Mouse (Mus musculus): ENCODE results near the gene Gapvd1. TPM values are rescaled to one million over a fixed set of nuclear protein-coding genes. Genes with fewer than 3 reads are reported as not detected.
A peak's percentile ranks its signal among the peaks of the same experiment; 100 is the strongest.

Gapvd1 gene
- polyA plus RNA-seq, 1 experiment from 2014 or later: 84.6 TPM

GRCm38 (mm10) chr2:34645851-34646540 lies 109.0 kb downstream of the Gapvd1 start:
- Histone ChIP-seq H3K27ac (peak overlapping the region; percentile 63), H3K4me1 (peaks cover 10% of the 10 kb centered on the region; the same call in 1 of the 2 replicates), H3K9ac (peak overlapping the region; percentile 17; the same call in 1 of the 2 replicates), H3K4me2 (peak overlapping the region; percentile 72), H3K27me3 (no peaks in the 10 kb centered on the region), H3K4me3 (peak overlapping the region; percentile 42), H3K9me3 (no peaks in the 10 kb centered on the region), H3K36me3 (no peaks in the 10 kb centered on the region)
- ATAC-seq (ENCODE audit: insufficient number of reproducible peaks, low FRiP score, low TSS enrichment, low read depth): peak; percentile 82
- 9% methylated on average over 21 of the region's 21 CpGs for WGBS

GRCm38 (mm10) chr2:34644571-34645526 lies 110.2 kb downstream of the Gapvd1 start:
- Histone ChIP-seq H3K27ac (no peak overlapping the region), H3K36me3 (no peaks in the 10 kb centered on the region), H3K27me3 (0 out of 2 replicates have a peak, but pooled peaks cover 2% of the 10 kb centered on the region), H3K4me1 (peaks cover 10% of the 10 kb centered on the region; the same call in 1 of the 2 replicates), H3K4me3 (no peak overlapping the region), H3K4me2 (no peak overlapping the region), H3K9ac (no peak overlapping the region), H3K9me3 (no peaks in the 10 kb centered on the region)
- WGBS: 41% methylated on average over 22 of the region's 22 CpGs
- no peak for ATAC-seq (ENCODE audit: insufficient number of reproducible peaks, low FRiP score, low TSS enrichment, low read depth)

GRCm38 (mm10) chr2:34642351-34642750 lies 112.7 kb downstream of the Gapvd1 start:
- H3K36me3 ChIP-seq: no peaks in the 10 kb centered on the region
- 48% methylated on average over 2 of the region's 2 CpGs for WGBS
- ATAC-seq (ENCODE audit: insufficient number of reproducible peaks, low FRiP score, low TSS enrichment, low read depth): no peak
- H3K4me2 ChIP-seq: no peak overlapping the region
- H3K4me3 ChIP-seq: no peak overlapping the region
- no peak overlapping the region for H3K27ac ChIP-seq
- H3K9ac ChIP-seq: no peak overlapping the region
- H3K9me3 ChIP-seq: no peaks in the 10 kb centered on the region
- H3K27me3 ChIP-seq: peaks cover 9% of the 10 kb centered on the region
- peaks cover 16% of the 10 kb centered on the region for H3K4me1 ChIP-seq

GRCm38 (mm10) chr2:34639725-34640124 lies 115.3 kb downstream of the Gapvd1 start:
- H3K27me3 ChIP-seq: peaks cover 10% of the 10 kb centered on the region
- no peaks in the 10 kb centered on the region for H3K36me3 ChIP-seq
- ATAC-seq (ENCODE audit: insufficient number of reproducible peaks, low FRiP score, low TSS enrichment, low read depth): 0 out of 2 replicates have a peak, but pooled peaks have one; percentile 37
- peaks cover 6% of the 10 kb centered on the region for H3K4me1 ChIP-seq
- H3K4me2 ChIP-seq: no peak overlapping the region; the same call in 1 of the 2 replicates
- no peak overlapping the region for H3K4me3 ChIP-seq
- WGBS: 53% methylated on average over 5 of the region's 5 CpGs
- no peak overlapping the region for H3K9ac ChIP-seq
- H3K27ac ChIP-seq: no peak overlapping the region
- no peaks in the 10 kb centered on the region for H3K9me3 ChIP-seq

GRCm38 (mm10) chr2:34638955-34639650 lies 115.9 kb downstream of the Gapvd1 start:
- WGBS: 19% methylated on average over 37 of the region's 37 CpGs
- H3K9me3 ChIP-seq: no peaks in the 10 kb centered on the region
- peak overlapping the region; percentile 85 for H3K4me2 ChIP-seq
- ATAC-seq (ENCODE audit: insufficient number of reproducible peaks, low FRiP score, low TSS enrichment, low read depth): peak; percentile 46; the same call in 1 of the 2 replicates
- peak overlapping the region; percentile 39 for H3K4me3 ChIP-seq
- no peaks in the 10 kb centered on the region for H3K36me3 ChIP-seq
- H3K27me3 ChIP-seq: peaks cover 10% of the 10 kb centered on the region
- no peak overlapping the region for H3K27ac ChIP-seq
- peaks cover 6% of the 10 kb centered on the region for H3K4me1 ChIP-seq
- peak overlapping the region; percentile 37; the same call in 1 of the 2 replicates for H3K9ac ChIP-seq

- Histone ChIP-seq H3K27me3 (peaks cover 10% of the 10 kb centered on the region), H3K9me3 (no peaks in the 10 kb centered on the region), H3K4me2 (no peak overlapping the region), H3K36me3 (no peaks in the 10 kb centered on the region), H3K4me3 (no peak overlapping the region), H3K4me1 (peaks cover 9% of the 10 kb centered on the region), H3K27ac (no peak overlapping the region), H3K9ac (no peak overlapping the region)
- no peak for ATAC-seq (ENCODE audit: insufficient number of reproducible peaks, low FRiP score, low TSS enrichment, low read depth)
- WGBS: 75% methylated on average over 13 of the region's 14 CpGs
Measured at GRCm38 (mm10) chr2:34635249-34636165, 119.5 kb downstream of the Gapvd1 start.

GRCm38 (mm10) chr2:34632051-34632450 lies 123.0 kb downstream of the Gapvd1 start:
- Histone ChIP-seq H3K4me1 (peaks cover 23% of the 10 kb centered on the region), H3K4me3 (no peak overlapping the region), H3K4me2 (no peak overlapping the region), H3K27ac (no peak overlapping the region), H3K9ac (no peak overlapping the region), H3K36me3 (no peaks in the 10 kb centered on the region), H3K27me3 (no peaks in the 10 kb centered on the region), H3K9me3 (no peaks in the 10 kb centered on the region)
- no peak for ATAC-seq (ENCODE audit: insufficient number of reproducible peaks, low FRiP score, low TSS enrichment, low read depth)
- WGBS: 71% methylated on average over 12 of the region's 12 CpGs

- H3K4me2 ChIP-seq: no peak overlapping the region
- H3K27ac ChIP-seq: no peak overlapping the region
- no peaks in the 10 kb centered on the region for H3K9me3 ChIP-seq
- H3K27me3 ChIP-seq: no peaks in the 10 kb centered on the region
- H3K4me3 ChIP-seq: no peak overlapping the region
- peaks cover 24% of the 10 kb centered on the region for H3K4me1 ChIP-seq
- WGBS: 77% methylated on average over 6 of the region's 6 CpGs
- 0 out of 2 replicates have a peak, but pooled peaks cover 5% of the 10 kb centered on the region for H3K36me3 ChIP-seq
- ATAC-seq (ENCODE audit: insufficient number of reproducible peaks, low FRiP score, low TSS enrichment, low read depth): no peak
- no peak overlapping the region for H3K9ac ChIP-seq
Measured at GRCm38 (mm10) chr2:34630445-34630844, 124.6 kb downstream of the Gapvd1 start.

GRCm38 (mm10) chr2:34629758-34630157 lies 125.3 kb downstream of the Gapvd1 start:
- H3K4me1 ChIP-seq: peaks cover 24% of the 10 kb centered on the region
- H3K27me3 ChIP-seq: no peaks in the 10 kb centered on the region
- H3K27ac ChIP-seq: no peak overlapping the region
- no peak overlapping the region for H3K9ac ChIP-seq
- H3K4me2 ChIP-seq: no peak overlapping the region
- 74% methylated on average over 7 of the region's 7 CpGs for WGBS
- no peak overlapping the region for H3K4me3 ChIP-seq
- peaks cover 9% of the 10 kb centered on the region; the same call in 1 of the 2 replicates for H3K36me3 ChIP-seq
- no peaks in the 10 kb centered on the region for H3K9me3 ChIP-seq
- ATAC-seq (ENCODE audit: insufficient number of reproducible peaks, low FRiP score, low TSS enrichment, low read depth): no peak

- peaks cover 24% of the 10 kb centered on the region for H3K4me1 ChIP-seq
- H3K27ac ChIP-seq: no peak overlapping the region
- H3K9ac ChIP-seq: no peak overlapping the region
- H3K4me3 ChIP-seq: no peak overlapping the region
- no peak overlapping the region for H3K4me2 ChIP-seq
- no peaks in the 10 kb centered on the region for H3K27me3 ChIP-seq
- peaks cover 14% of the 10 kb centered on the region for H3K36me3 ChIP-seq
- H3K9me3 ChIP-seq: no peaks in the 10 kb centered on the region
- WGBS: 62% methylated on average over 4 of the region's 4 CpGs
- ATAC-seq (ENCODE audit: insufficient number of reproducible peaks, low FRiP score, low TSS enrichment, low read depth): no peak
Measured at GRCm38 (mm10) chr2:34628903-34629540, 126.0 kb downstream of the Gapvd1 start.
